Mouse (Mus musculus) G1E (cell line): ENCODE measurements at regions not wholly inside any gene's neighbourhood (a gene's known extent, or its start where the extent isn't known, plus 50 kb on each side); places are given as distances from the start of the nearest gene placed in this dataset.

ENCODE experiments used
- CTCF ChIP-seq: IDR thresholded peaks from 2 replicates; pipeline ENCODE4 v1.5.1; 2012; ENCODE audit warnings: low read depth, low read length, inconsistent platforms, mixed read lengths
- GATA1 ChIP-seq: IDR thresholded peaks from 2 replicates; pipeline ENCODE4 v1.6.1; 2012; ENCODE audit warnings: borderline replicate concordance, low read length, inconsistent platforms, mixed read lengths
- POLR2AphosphoS5 ChIP-seq: IDR thresholded peaks from 2 replicates; pipeline ENCODE4 v1.6.1; 2012; ENCODE audit warnings: low read depth, low read length, inconsistent platforms; ENCODE audit not compliant: insufficient replicate concordance
- TAL1 ChIP-seq: conservative IDR thresholded peaks from 2 replicates; pipeline ENCODE4 v1.6.1; 2012; ENCODE audit warnings: low read depth, low read length, inconsistent platforms, mixed read lengths

- TF ChIP-seq CTCF (no peak), TAL1 (no peak), POLR2AphosphoS5 (no peak), GATA1 (no peak)
These were observed 193.9 kb upstream of the Tmem72 start for GRCm38 (mm10) chr6:116910607-116911006.
